Mouse (Mus musculus): ENCODE measurements around the gene 4930432K21Rik.

The 4930432K21Rik gene

GRCm38 (mm10) chr8:84192555-84192954 lies 44.7 kb downstream of the 4930432K21Rik start:
- no peak for DNase-seq (ENCODE audit: low read depth, low spot score)

GRCm38 (mm10) chr8:84193161-84193560 lies 45.3 kb downstream of the 4930432K21Rik start:
- no peak for DNase-seq (ENCODE audit: low read depth, low spot score)

GRCm38 (mm10) chr8:84193566-84193965 lies 45.7 kb downstream of the 4930432K21Rik start:
- no peak for DNase-seq (ENCODE audit: low read depth, low spot score)

GRCm38 (mm10) chr8:84194224-84194743 lies 46.5 kb downstream of the 4930432K21Rik start:
- no peak for DNase-seq (ENCODE audit: low read depth, low spot score)

- DNase-seq (ENCODE audit: low read depth, low spot score) = no peak
Measured at GRCm38 (mm10) chr8:84197141-84197921, 49.5 kb downstream of the 4930432K21Rik start.

- no peak for DNase-seq (ENCODE audit: low read depth, low spot score)
Measured at GRCm38 (mm10) chr8:84197922-84198774, 50.3 kb downstream of the 4930432K21Rik start.

GRCm38 (mm10) chr8:84198871-84199270 lies 51.0 kb downstream of the 4930432K21Rik start:
- no peak for DNase-seq (ENCODE audit: low read depth, low spot score)

GRCm38 (mm10) chr8:84199348-84200125 lies 51.7 kb downstream of the 4930432K21Rik start:
- DNase-seq (ENCODE audit: low read depth, low spot score) = no peak

- no peak for DNase-seq (ENCODE audit: low read depth, low spot score)
Measured at GRCm38 (mm10) chr8:84200126-84200555, 52.3 kb downstream of the 4930432K21Rik start.

- no peak for DNase-seq (ENCODE audit: low read depth, low spot score)
Measured at GRCm38 (mm10) chr8:84200652-84201544, 53.1 kb downstream of the 4930432K21Rik start.

- no peak for DNase-seq (ENCODE audit: low read depth, low spot score)
Measured at GRCm38 (mm10) chr8:84201545-84202245, 53.9 kb downstream of the 4930432K21Rik start.

- no peak for DNase-seq (ENCODE audit: low read depth, low spot score)
Measured at GRCm38 (mm10) chr8:84202466-84202865, 54.6 kb downstream of the 4930432K21Rik start.

- no peak for DNase-seq (ENCODE audit: low read depth, low spot score)
Measured at GRCm38 (mm10) chr8:84202938-84203917, 55.4 kb downstream of the 4930432K21Rik start.

- DNase-seq (ENCODE audit: low read depth, low spot score) = no peak
Measured at GRCm38 (mm10) chr8:84203975-84204772, 56.3 kb downstream of the 4930432K21Rik start.

GRCm38 (mm10) chr8:84205073-84205472 lies 57.2 kb downstream of the 4930432K21Rik start:
- no peak for DNase-seq (ENCODE audit: low read depth, low spot score)

- DNase-seq (ENCODE audit: low read depth, low spot score) = no peak
Measured at GRCm38 (mm10) chr8:84206666-84207065, 58.8 kb downstream of the 4930432K21Rik start.

GRCm38 (mm10) chr8:84207811-84208210 lies 60.0 kb downstream of the 4930432K21Rik start:
- no peak for DNase-seq (ENCODE audit: low read depth, low spot score)

All from retina, adult 2 months (tissue).